Mouse (Mus musculus) forebrain, embryonic 16.5 days (tissue): ENCODE measurements at regions not wholly inside any gene's neighbourhood (a gene's known extent, or its start where the extent isn't known, plus 50 kb on each side); places are given as distances from the start of the nearest gene placed in this dataset.
A peak's percentile ranks its signal among the peaks of the same experiment; 100 is the strongest.

Experiments
- ATAC-seq: fragments of 200-750 bp; cut with Nextera tagmentation; 2 replicates; pipeline ENCODE4 v1.8.0; 2017; ENCODE audit warnings: mild to moderate bottlenecking, moderate library complexity
- H3K27ac ChIP-seq: fragments of 300-500 bp; sonication (generic); 2 replicates; pipeline ENCODE4 v1.5.1; 2014; ENCODE audit warnings: low read length, control low read depth
- H3K27me3 ChIP-seq: fragments of 300-500 bp; sonication (generic); replicated peaks from 2 replicates; pipeline ENCODE4 v1.6.1; 2014; ENCODE audit warnings: low read length; ENCODE audit not compliant: control insufficient read depth, insufficient read depth
- H3K36me3 ChIP-seq: fragments of 300-500 bp; sonication (generic); 2 replicates; pipeline ENCODE4 v1.6.1; 2014; ENCODE audit not compliant: control insufficient read depth, insufficient read depth
- H3K4me1 ChIP-seq: fragments of 300-500 bp; sonication (generic); replicated peaks from 2 replicates; pipeline ENCODE4 v1.6.1; 2014; ENCODE audit warnings: low read length; ENCODE audit not compliant: control insufficient read depth, insufficient read depth
- H3K4me2 ChIP-seq: fragments of 300-500 bp; sonication (generic); 2 replicates; pipeline ENCODE4 v1.6.1; 2014; ENCODE audit warnings: mild to moderate bottlenecking, low read length, control low read depth
- H3K4me3 ChIP-seq: fragments of 300-500 bp; sonication (generic); replicated peaks from 2 replicates; pipeline ENCODE4 v1.5.1; 2014; ENCODE audit warnings: mild to moderate bottlenecking, low read length, control low read depth
- H3K9ac ChIP-seq: fragments of 300-500 bp; sonication (generic); replicated peaks from 2 replicates; pipeline ENCODE4 v1.6.1; 2014; ENCODE audit warnings: low read depth, low read length, control low read depth
- H3K9me3 ChIP-seq: fragments of 300-500 bp; sonication (generic); 2 replicates; pipeline ENCODE4 v1.6.1; 2016; ENCODE audit warnings: low read length; ENCODE audit not compliant: control insufficient read depth
- WGBS: fragments of 180-500 bp; shearing (Covaris S2); extraction: QIAGEN DNeasy Blood & Tissue Kit; methylation state at CpG from one replicate; pipeline ENCODE4 v1.1.7; 2014; 5-methylcytosine and 5-hydroxymethylcytosine counted together

DNA sequence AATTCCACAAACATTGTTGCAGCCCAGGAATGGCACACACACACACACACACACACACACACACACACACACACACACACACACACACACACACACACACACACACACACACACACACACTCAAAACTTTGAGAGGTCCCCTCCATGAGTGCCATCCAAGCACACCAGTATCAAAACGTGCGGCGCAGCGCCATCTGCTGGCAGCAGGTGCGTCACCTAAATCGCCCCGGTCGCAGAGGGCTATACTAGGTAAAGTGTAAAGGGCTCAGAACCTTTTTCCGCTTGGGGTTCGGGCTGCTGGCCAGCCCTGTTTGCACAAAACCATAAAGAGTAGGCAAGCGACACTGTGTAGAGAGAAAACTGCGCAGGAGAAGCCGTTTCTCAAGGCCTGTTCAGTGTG is 527.9 kb upstream of the Sall1 start:
- Histone ChIP-seq H3K4me1 (peaks cover 25% of the 10 kb centered on the region), H3K27ac (no peak overlapping the region), H3K27me3 (peaks cover 10% of the 10 kb centered on the region), H3K36me3 (no peaks in the 10 kb centered on the region), H3K4me3 (no peak overlapping the region), H3K9ac (no peak overlapping the region), H3K4me2 (peak overlapping the region; percentile 7; the same call in 1 of the 2 replicates), H3K9me3 (no peaks in the 10 kb centered on the region)
- ATAC-seq = peak; percentile 80
- WGBS = 1% methylated on average over 13 of the region's 13 CpGs

GRCm38 (mm10) chr8:89570639-89571325 is 526.8 kb upstream of the Sall1 start:
- peaks cover 26% of the 10 kb centered on the region for H3K4me1 ChIP-seq
- H3K9ac ChIP-seq = no peak overlapping the region
- H3K27ac ChIP-seq = no peak overlapping the region
- no peaks in the 10 kb centered on the region for H3K9me3 ChIP-seq
- 20% methylated on average over 10 of the region's 10 CpGs for WGBS
- no peak for ATAC-seq
- no peaks in the 10 kb centered on the region for H3K36me3 ChIP-seq
- no peak overlapping the region for H3K4me3 ChIP-seq
- no peak overlapping the region for H3K4me2 ChIP-seq
- H3K27me3 ChIP-seq = peaks cover 8% of the 10 kb centered on the region

DNA sequence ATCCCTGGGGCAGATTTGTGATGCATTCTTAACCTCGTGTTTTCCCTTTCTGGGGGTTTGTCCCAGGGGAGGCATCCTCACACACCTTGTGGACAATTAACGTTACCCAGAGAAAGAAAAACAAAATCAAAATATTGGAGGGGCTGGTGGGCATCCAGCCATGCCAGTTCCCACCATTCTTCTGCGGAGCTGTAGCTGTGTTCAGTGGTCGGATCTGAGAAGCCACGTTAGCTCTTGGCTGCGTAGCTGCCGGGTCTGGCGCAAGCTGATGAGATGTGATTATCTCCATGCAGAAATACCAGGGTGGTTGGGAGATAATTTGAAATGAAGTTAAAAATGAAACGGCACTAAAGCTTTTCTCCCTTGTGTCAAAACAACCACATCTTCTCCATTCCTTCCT is 525.4 kb upstream of the Sall1 start:
- Histone ChIP-seq H3K4me2 (peak overlapping the region; percentile 40), H3K4me1 (peaks cover 34% of the 10 kb centered on the region), H3K27me3 (peaks cover 7% of the 10 kb centered on the region), H3K36me3 (no peaks in the 10 kb centered on the region), H3K9me3 (no peaks in the 10 kb centered on the region), H3K9ac (no peak overlapping the region), H3K4me3 (no peak overlapping the region; the same call in 1 of the 2 replicates), H3K27ac (no peak overlapping the region)
- ATAC-seq = no peak
- WGBS = 25% methylated on average over 9 of the region's 9 CpGs

DNA sequence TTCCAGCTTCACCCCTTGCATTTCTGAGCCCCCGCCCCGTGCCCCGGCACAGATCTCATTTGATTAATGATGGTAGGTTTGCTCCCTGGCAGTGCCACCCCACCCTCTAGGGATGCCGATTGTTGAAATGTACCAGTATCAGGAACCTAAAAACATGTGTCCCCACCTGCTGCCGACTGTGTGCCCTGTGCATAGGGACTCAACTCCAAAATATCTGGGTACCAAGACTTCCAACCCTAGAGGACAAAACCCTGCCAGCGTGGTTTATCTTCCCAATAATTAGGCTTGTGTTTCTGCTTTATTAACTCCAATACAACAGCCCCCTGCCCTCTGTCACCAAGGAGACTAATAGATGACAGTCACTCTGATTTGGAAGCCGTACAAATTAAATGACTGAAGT is 524.7 kb upstream of the Sall1 start:
- no peak overlapping the region for H3K4me3 ChIP-seq
- H3K27ac ChIP-seq = no peak overlapping the region
- ATAC-seq = no peak
- peaks cover 7% of the 10 kb centered on the region for H3K27me3 ChIP-seq
- no peaks in the 10 kb centered on the region for H3K36me3 ChIP-seq
- no peak overlapping the region for H3K9ac ChIP-seq
- no peaks in the 10 kb centered on the region for H3K9me3 ChIP-seq
- peaks cover 34% of the 10 kb centered on the region for H3K4me1 ChIP-seq
- no peak overlapping the region; the same call in 1 of the 2 replicates for H3K4me2 ChIP-seq
- WGBS = 30% methylated on average over 7 of the region's 7 CpGs

GRCm38 (mm10) chr8:89566986-89567385 is 523.0 kb upstream of the Sall1 start:
- WGBS = 40% methylated on average over 7 of the region's 7 CpGs

DNA sequence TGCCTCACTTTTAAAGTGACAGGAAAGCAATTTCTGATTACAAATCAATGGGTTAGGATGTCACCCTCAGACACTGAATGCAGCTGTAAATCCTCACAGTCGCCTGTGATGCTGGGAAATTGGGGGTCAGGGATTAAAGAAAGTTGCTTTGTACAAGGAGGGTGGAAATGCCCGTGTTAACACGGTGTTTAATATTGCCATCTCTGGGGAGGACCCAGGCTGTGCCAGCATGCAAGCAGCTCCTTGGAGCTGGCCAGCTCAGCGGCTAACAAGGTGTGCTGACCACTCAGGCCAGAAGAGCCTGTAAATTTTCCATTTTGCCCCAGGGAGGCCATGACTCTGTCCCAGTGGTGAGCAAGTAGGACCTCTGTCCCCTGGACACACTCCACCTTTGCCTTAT is 522.5 kb upstream of the Sall1 start:
- Histone ChIP-seq H3K27ac (no peak overlapping the region), H3K9me3 (no peaks in the 10 kb centered on the region), H3K4me3 (no peak overlapping the region), H3K27me3 (no peaks in the 10 kb centered on the region; the same call in 1 of the 2 replicates), H3K4me2 (no peak overlapping the region), H3K9ac (no peak overlapping the region), H3K36me3 (no peaks in the 10 kb centered on the region), H3K4me1 (peaks cover 34% of the 10 kb centered on the region)
- 65% methylated on average over 4 of the region's 4 CpGs for WGBS
- no peak for ATAC-seq

More at GRCm38 (mm10) chr8:89566986-89567385, 523.0 kb upstream of the Sall1 start:
- H3K27me3 ChIP-seq = peaks cover under 1% of the 10 kb centered on the region; the same call in 1 of the 2 replicates
- no peak for ATAC-seq
- no peaks in the 10 kb centered on the region for H3K36me3 ChIP-seq
- H3K27ac ChIP-seq = no peak overlapping the region
- no peaks in the 10 kb centered on the region for H3K9me3 ChIP-seq
- H3K4me2 ChIP-seq = no peak overlapping the region
- H3K4me3 ChIP-seq = no peak overlapping the region
- H3K4me1 ChIP-seq = peaks cover 35% of the 10 kb centered on the region
- no peak overlapping the region for H3K9ac ChIP-seq

DNA sequence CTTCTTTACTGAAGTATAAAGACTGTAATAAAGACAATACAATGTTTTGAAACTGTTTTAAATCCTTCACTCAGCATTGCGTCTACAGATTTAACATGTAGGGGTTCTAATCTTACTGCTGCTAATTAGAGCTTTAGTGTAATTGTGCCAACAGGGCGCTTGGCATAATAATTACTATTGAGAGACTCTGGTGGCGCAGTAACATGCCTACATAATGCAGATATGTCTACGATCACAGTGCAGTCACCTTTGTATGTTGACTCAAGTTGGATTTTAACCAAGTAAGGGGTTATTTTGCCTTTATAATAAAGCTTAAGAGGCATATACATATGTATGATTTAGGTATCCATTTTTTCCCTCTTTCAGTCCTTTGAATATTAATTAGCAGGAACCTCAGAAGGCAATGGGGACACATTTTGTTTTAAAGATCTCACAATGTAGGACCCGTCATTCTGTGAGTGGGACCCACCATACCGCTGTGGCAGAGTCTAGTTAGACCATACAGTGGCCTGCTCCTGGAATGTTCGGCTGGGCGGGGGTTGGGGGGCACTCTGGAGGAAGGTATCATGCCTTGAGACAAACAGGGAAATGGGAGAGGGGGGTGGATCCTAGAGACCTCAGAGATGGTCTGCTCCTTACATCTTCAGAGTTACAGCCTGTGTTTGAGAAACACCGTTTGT is 521.3 kb upstream of the Sall1 start:
- Histone ChIP-seq H3K9ac (no peak overlapping the region), H3K4me3 (no peak overlapping the region), H3K27me3 (peaks cover 4% of the 10 kb centered on the region; the same call in 1 of the 2 replicates), H3K27ac (no peak overlapping the region), H3K4me2 (no peak overlapping the region), H3K4me1 (peaks cover 28% of the 10 kb centered on the region), H3K9me3 (no peaks in the 10 kb centered on the region), H3K36me3 (no peaks in the 10 kb centered on the region)
- 29% methylated on average over 9 of the region's 9 CpGs for WGBS
- peak; percentile 52; the same call in 1 of the 2 replicates for ATAC-seq

DNA sequence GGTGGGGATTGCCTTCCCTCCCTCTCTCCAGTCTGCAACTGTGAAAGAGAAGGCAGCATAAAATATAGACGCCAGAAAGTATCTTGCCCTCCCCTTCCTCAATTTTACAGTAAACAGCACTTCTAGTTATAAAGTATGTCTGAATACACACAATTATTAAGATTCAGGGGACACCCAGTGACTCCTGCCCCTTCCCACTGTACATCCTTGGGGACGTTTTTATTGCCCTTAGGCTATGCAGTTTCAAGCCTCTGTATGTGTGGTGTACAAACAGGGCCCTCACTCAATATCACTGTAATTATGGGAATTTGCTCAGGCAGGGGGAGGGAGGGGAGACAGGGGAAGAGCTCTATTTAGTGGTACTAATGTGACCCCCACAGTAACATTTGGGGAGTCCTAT is 519.6 kb upstream of the Sall1 start:
- H3K27me3 ChIP-seq = peaks cover 4% of the 10 kb centered on the region; the same call in 1 of the 2 replicates
- no peak overlapping the region for H3K9ac ChIP-seq
- no peak overlapping the region for H3K4me2 ChIP-seq
- peaks cover 14% of the 10 kb centered on the region; the same call in 1 of the 2 replicates for H3K4me1 ChIP-seq
- WGBS = 61% methylated on average over 2 of the region's 2 CpGs
- H3K9me3 ChIP-seq = no peaks in the 10 kb centered on the region
- no peak for ATAC-seq
- no peak overlapping the region for H3K4me3 ChIP-seq
- H3K36me3 ChIP-seq = no peaks in the 10 kb centered on the region
- no peak overlapping the region for H3K27ac ChIP-seq

DNA sequence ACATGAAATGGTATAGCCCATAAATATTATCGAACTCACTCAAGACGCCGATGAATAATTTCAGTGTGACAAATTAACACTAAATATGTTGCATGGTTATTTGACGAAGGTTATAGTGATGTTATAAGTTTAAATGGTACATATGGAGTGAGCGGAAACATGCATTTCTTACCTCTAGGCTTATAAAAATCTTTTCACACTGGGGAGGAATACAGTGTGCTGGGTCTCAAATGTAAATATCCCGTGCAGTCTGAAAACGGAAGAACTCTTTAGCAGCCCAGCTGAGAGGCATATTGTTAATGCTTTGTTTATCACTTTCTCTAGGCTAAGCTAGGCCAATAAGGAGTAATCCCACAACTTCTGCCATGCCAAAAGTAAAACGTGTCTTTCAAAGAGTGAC is 518.6 kb upstream of the Sall1 start:
- Histone ChIP-seq H3K9me3 (no peaks in the 10 kb centered on the region), H3K27me3 (peaks cover 4% of the 10 kb centered on the region; the same call in 1 of the 2 replicates), H3K4me3 (no peak overlapping the region), H3K4me2 (no peak overlapping the region), H3K27ac (no peak overlapping the region), H3K4me1 (peaks cover 12% of the 10 kb centered on the region; the same call in 1 of the 2 replicates), H3K9ac (no peak overlapping the region), H3K36me3 (no peaks in the 10 kb centered on the region)
- WGBS = 62% methylated on average over 8 of the region's 8 CpGs
- ATAC-seq = no peak
